Mouse (Mus musculus): ENCODE data around the gene Wnt5b.
"Not testable (repeated sequence)": the region's sequence is repeated elsewhere in the genome, so short reads cannot be mapped to it uniquely, and the experiment has no call there.

Gene Wnt5b

GRCm38 (mm10) chr6:119450965-119451943 is 92.9 kb downstream of the Wnt5b start:
- DNase-seq (ENCODE audit: low spot score), result no peak

- DNase-seq (ENCODE audit: low spot score), result peak; percentile 72
These were observed 95.1 kb downstream of the Wnt5b start for GRCm38 (mm10) chr6:119449060-119449499.

- no peak for DNase-seq (ENCODE audit: low spot score)
These were observed 95.7 kb downstream of the Wnt5b start for GRCm38 (mm10) chr6:119448321-119449059.

- no peak for DNase-seq (ENCODE audit: low spot score)
These were observed 98.2 kb downstream of the Wnt5b start for GRCm38 (mm10) chr6:119445671-119446607.

GRCm38 (mm10) chr6:119443742-119444645 is 100.2 kb downstream of the Wnt5b start:
- DNase-seq (ENCODE audit: low spot score), result peak; percentile 84

GRCm38 (mm10) chr6:119442729-119443128 is 101.4 kb downstream of the Wnt5b start:
- DNase-seq (ENCODE audit: low spot score), result not testable (repeated sequence)

- DNase-seq (ENCODE audit: low spot score), result no peak
These were observed 106.0 kb downstream of the Wnt5b start for GRCm38 (mm10) chr6:119437894-119438761.

- no peak for DNase-seq (ENCODE audit: low spot score)
These were observed 109.8 kb downstream of the Wnt5b start for GRCm38 (mm10) chr6:119434394-119434793.

- no peak for DNase-seq (ENCODE audit: low spot score)
These were observed 112.3 kb downstream of the Wnt5b start for GRCm38 (mm10) chr6:119431751-119432324.

- peak; percentile 76 for DNase-seq (ENCODE audit: low spot score)
These were observed 113.6 kb downstream of the Wnt5b start for GRCm38 (mm10) chr6:119430508-119430907.

GRCm38 (mm10) chr6:119429311-119429710 is 114.8 kb downstream of the Wnt5b start:
- no peak for DNase-seq (ENCODE audit: low spot score)

- no peak for DNase-seq (ENCODE audit: low spot score)
These were observed 115.5 kb downstream of the Wnt5b start for GRCm38 (mm10) chr6:119428611-119429010.

- DNase-seq (ENCODE audit: low spot score), result no peak
These were observed 123.1 kb downstream of the Wnt5b start for GRCm38 (mm10) chr6:119421001-119421400.

GRCm38 (mm10) chr6:119420357-119420756 is 123.8 kb downstream of the Wnt5b start:
- DNase-seq (ENCODE audit: low spot score), result no peak

- no peak for DNase-seq (ENCODE audit: low spot score)
These were observed 124.7 kb downstream of the Wnt5b start for GRCm38 (mm10) chr6:119419412-119419811.

GRCm38 (mm10) chr6:119418392-119419251 is 125.5 kb downstream of the Wnt5b start:
- no peak for DNase-seq (ENCODE audit: low spot score)

- DNase-seq (ENCODE audit: low spot score), result no peak
These were observed 126.3 kb downstream of the Wnt5b start for GRCm38 (mm10) chr6:119417821-119418220.

GRCm38 (mm10) chr6:119417354-119417753 is 126.8 kb downstream of the Wnt5b start, which contains the start of gene Adipor2:
TSS of gene Adipor2 (minus strand) at chr6:119417704.
- DNase-seq (ENCODE audit: low spot score), result peak; percentile 85

All from urinary bladder, postnatal 14 days (tissue).